Mouse (Mus musculus) liver, adult (tissue): ENCODE data around the gene Sec23ip.

Experiments used
- GATA4 ChIP-seq: IDR thresholded peaks from 2 replicates; pipeline ENCODE4 v1.6.1; 2014; ENCODE audit warnings: mild to moderate bottlenecking, low read length; ENCODE audit not compliant: insufficient replicate concordance

The Sec23ip gene

DNA sequence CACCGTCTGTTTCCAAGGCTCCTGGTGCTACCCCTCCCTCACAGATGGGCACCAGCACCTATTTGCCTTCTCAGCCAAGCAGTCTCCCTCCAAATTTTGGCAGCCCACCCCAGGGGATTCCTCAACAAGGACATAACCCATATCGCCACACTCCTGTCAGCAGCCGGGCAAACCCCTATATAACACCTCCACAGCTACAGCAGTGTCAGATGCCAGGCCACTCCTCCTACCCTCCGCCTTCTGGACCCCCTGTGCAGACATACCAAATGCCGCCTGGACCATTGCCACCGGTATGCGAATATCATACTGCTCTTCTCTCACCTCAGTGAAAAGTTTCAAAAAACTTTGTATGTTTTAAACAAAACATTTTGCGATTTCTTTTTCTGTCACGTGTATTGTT lies 5.6 kb downstream of the Sec23ip start:
- TF ChIP-seq GATA4, result no peak

DNA sequence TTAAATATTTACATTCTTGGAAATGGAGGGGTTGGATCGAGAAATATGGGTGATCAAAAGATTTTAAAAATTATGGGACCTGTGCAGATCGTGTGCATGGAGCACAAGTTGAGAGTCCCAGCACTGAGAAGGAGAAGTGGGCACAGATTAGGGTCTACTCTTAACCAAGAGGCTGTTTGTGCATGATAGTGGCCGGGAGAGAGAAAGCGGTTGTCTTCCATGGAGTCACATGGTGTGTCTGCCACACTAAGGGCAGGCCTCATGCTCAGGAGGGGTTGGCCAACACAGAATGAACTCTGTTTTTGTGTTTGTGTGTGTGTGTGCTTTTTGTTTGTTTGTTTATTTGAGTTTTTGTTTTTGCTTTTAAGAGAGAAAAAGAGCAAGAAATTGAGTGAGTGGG lies 7.3 kb downstream of the Sec23ip start:
- TF ChIP-seq GATA4, result no peak

DNA sequence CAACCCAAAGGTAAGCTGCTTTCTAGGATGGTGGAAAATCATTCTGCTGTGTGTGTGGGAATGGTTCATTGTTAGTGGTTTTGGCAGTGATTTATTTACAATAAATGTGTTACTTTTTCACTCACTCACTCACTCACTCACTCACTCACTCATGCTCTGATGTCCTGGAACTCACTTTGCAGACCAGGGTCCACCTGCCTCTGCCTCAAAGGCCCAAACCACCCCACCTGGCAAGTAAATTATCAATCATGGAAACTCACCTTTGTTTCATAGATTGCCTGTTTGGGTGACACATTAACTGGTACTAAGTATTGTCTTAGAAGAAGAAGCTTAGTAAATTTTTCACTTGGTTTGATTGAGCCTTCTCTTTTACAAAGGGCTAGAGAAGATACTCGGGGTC lies 10.7 kb downstream of the Sec23ip start:
- TF ChIP-seq GATA4, result no peak

DNA sequence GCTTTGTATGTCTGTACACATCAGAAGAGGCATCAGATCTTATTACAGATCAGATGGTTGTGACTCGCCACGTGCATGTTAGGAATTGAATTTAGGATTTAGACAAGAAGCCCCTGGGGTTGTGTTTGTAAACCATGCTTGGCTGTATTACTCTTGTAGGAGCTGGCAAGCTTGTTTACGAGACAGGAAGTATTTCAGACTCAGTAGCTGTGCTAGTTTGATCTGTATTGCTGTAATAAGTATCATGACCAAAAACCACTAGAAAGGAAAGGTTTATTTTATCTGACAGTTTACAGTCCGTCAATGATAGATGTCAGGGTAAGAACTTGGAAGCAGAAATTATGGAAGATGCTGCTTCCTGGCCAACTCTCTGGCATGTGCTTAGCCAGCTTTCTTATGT lies 14.2 kb downstream of the Sec23ip start:
- TF ChIP-seq GATA4, result no peak

DNA sequence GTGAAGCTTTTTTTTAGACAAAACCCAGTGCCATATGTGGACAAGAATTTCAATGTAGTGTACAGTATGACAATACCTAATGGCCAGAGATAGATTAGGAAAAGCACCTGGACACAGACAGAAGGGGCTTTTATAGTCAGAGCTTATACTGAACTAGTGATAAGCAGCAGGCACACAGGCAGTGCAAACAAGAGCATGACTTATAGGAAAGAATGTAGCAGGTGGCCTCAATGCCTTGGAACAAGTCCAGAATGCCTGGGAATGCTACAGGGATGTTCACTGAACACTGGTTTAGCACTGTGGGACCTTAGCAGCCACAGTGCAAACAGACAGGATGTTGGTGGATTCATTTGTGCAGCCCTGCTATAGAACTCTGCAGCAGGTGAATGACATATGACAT lies 22.0 kb downstream of the Sec23ip start:
- no peak for TF ChIP-seq GATA4

DNA sequence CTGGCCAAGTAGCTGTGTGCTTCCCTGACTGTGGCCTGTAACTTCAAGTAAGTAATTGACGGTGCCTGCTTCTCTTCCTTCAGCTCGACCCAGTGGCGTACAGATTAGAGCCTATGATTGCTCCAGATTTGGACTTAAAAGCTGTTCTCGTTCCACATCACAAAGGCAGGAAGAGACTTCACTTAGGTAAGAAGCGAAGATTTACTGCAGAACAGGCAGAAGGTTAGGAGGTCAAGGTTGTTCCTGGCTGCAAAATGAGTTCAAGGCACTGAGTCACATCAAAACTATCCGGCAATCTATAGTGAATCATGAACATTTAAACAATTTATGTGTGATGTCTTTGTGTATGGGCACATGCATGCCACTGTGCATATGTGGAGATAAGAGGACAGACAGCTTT lies 32.5 kb downstream of the Sec23ip start:
- no peak for TF ChIP-seq GATA4

DNA sequence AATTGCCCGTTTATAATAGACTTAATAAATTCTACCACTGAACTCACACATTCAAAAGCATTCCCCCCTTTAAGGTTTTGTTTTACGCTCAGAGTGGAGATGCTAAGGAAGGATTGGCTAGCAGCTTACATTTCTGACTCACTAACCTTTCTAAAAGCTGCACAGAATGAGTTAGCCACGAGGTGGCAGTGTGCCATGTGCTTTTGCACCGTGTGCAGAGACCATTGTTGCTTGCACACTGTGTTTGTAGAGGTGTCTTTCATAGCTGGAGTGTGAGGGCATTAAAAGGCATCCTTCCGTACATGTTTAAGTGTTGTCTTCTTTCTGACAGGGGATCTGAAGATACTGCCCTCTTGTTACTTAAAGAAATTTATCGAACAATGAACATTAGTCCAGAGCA lies 34.6 kb downstream of the Sec23ip start:
- TF ChIP-seq GATA4, result no peak

DNA sequence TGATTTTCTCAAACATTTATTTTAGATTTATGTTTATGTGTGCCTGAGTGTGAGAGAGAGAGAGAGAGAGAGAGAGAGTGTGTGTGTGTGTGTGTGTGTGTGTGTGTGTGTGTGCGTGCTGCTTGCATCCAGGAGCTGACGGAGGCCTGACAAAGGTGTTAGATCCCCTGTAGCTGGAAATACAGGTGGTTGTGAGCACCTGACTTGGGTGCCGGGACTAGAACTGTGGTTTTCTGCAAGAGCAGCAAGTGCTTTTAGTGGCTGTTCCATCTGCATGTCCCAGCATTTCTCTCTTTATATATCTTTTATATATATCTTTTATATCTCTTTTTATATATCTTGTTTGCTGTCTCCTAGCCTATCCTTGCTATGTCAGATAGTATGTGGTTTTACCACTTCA lies 37.1 kb downstream of the Sec23ip start:
- TF ChIP-seq GATA4, result no peak

DNA sequence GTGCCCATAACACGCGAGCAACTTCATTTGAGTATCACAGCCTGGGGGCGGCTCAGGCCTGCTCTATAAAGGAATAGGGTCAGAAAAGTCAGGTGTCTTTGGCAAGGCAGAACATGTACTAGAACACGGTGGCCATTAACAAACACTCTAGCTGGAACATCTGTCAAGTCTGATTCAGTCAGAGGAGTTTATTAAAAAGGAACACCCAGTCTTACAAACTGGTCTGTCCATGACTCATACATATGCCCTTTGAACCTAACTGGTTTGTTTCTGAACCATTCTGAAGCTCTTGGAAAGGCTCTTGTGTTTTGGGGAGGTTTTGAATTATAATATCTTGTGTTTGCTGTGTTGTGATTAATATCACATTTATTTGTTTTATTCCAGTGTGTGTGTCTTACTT lies 45.3 kb downstream of the Sec23ip start:
- no peak for TF ChIP-seq GATA4

DNA sequence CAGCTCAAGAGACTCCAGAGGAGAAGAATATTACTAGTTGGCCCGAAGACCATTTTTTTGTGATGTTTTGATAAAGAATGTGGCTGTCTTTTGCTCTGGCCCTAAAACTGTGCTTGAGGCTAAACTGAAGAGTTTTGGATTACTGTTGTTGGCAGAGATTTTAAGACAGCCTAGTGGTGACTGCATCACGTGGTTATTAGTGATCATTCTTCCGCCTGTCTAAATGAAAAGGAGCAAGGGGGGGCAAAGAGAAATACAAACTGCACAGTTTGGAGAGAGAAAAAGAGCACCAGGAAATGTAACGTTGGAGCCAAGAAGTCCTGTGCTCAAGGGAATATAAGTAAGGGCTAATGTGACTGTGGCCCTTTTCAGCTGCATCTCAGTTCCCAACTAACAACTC lies 48.7 kb downstream of the Sec23ip start:
- TF ChIP-seq GATA4, result no peak

DNA sequence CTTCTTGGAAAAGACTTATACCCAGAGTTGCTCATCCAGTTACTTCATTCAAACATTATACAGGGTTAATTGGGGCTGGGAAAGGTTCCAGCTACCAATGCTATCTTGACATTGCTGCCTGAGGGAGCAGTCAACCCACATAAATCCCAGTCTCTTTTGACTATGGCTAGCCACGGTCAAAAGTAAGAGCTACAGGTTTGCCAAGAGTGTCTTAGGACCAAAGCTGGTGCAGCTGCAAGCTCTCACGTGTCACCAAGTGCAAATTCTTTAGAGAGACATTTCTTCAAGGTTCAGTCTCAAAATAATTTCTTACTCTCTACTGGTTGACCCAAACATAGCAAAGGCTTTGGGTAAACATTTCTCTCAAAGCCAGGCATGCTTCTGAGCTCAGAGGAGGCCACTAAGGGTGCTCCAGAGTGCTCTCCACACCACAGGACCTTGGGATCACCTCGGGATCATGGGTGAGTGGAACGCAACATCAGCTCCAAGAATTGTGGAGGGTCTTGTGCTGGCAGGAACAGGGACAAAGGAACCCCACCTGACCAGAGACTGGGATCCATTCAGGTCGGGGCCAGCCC lies 80.3 kb downstream of the Sec23ip start:
- TF ChIP-seq GATA4, result no peak

DNA sequence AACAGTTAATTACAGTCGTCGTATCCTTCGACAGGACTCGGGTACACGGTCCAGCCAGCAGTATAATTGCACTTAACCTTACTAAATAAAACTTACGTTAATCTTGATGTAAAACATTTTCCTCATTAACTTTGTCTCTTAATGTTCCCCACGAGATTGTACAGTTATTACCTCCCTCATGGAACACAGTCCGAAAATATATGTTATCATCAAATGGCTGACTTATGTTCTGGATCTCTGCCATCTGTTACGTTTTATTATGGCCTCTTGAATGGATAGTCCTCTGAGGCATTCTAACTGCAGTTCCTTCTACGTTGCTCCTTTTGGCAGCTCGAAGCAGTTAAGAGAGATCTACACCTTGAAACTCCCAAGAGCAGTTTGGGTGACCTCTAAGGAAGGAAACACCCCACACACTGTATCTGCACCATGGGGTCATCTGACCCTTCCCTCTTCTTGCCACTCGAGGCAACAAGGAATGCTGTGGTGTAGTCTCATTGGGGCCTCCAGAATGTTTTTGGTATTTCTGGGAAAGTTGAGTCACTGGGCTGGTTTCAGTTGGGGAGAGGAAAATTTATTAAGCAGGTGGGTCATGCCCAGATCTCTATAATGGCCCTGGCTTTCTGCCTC lies 87.8 kb downstream of the Sec23ip start:
- TF ChIP-seq GATA4, result no peak

DNA sequence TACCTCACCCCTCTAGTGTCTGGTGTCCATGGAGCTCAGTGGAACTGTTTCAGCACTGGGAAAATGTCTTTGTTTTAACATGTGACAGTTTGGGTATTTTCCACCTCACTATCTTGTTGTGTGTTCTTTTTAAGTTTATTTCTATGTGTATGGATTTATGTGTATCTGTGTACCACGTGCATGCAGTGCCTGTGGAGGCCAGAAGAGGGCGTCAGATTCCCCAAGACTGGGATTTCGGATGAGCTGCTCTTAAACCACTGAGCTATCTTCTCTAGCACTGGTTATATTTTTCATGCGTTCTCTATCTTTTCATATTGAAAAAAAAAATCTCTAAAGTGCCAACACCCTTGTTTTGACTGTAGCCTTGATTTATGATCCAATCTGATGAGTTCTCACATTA lies 88.5 kb downstream of the Sec23ip start:
- TF ChIP-seq GATA4, result no peak
